13 mouse cellular contexts compared by ENCODE assay signal in the genomic region with DNA sequence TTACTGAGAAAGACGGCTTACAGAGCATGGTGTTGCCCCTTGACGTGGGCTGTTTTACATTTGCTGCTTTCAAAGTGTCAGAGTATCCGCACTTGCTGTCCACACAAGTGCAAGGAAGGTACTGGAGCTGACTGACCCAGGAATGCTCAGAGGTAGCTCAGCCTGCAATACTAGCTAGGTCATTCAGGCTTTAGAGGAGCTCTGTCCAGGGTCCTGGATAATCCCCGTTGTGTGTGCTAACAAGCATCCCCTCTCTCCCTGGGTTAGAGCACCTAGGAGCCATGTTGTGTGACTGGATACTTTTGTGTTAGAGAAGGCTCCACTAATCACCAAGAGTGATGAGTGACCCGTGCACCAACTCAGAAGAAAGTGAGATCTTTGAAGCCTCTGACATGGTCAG.
DNase-seq lines count a peak whose midpoint lies in the region; ATAC-seq and TF ChIP-seq lines count a peak whose summit lies in the region.
"Had no signal": no experiment of that assay in that cellular context is flagged by ENCODE, and none has a peak within 500 bp of the region (broad histone marks: within the 10 kb centered on the region; RNA-seq: fewer than 3 reads in every experiment).

No protein-coding gene starts in this region.

- H3K9me3 ChIP-seq in kidney, embryonic 16.5 days (ENCODE audit: low read length) = no peaks in the 10 kb centered on the region
- no peaks in the 10 kb centered on the region for H3K9me3 ChIP-seq in embryonic facial prominence, embryonic 11.5 days (replicated peaks; ENCODE audit: control insufficient read depth, low read length)
- H3K9me3 ChIP-seq: midbrain, embryonic 15.5 days had no signal

- no peak overlapping the region for H3K9ac ChIP-seq in kidney, embryonic 16.5 days (replicated peaks; ENCODE audit: low read length)
- no peak overlapping the region for H3K9ac ChIP-seq in embryonic facial prominence, embryonic 11.5 days (replicated peaks; ENCODE audit: low read length)
- H3K9ac ChIP-seq: liver, embryonic 14.5 days; midbrain, embryonic 15.5 days had no signal

- no peaks in the 10 kb centered on the region for H3K36me3 ChIP-seq in kidney, embryonic 16.5 days (ENCODE audit: insufficient read depth, low read length)
- H3K36me3 ChIP-seq in kidney, adult 2 months (ENCODE audit: control insufficient read depth, insufficient read depth, low read length) = no peaks in the 10 kb centered on the region
- no peaks in the 10 kb centered on the region for H3K36me3 ChIP-seq in embryonic facial prominence, embryonic 11.5 days (replicated peaks; ENCODE audit: control insufficient read depth, insufficient read depth, low read depth, low read length)
- H3K36me3 ChIP-seq: midbrain, embryonic 15.5 days had no signal

- no peak for TF ChIP-seq POLR2A in kidney, adult 2 months (IDR thresholded peaks at IDR 0.05; ENCODE audit: low read depth, low read length)

- no peak overlapping the region for H3K4me2 ChIP-seq in kidney, embryonic 16.5 days (replicated peaks; ENCODE audit: low read depth, low read length)
- H3K4me2 ChIP-seq in embryonic facial prominence, embryonic 11.5 days (ENCODE audit: low read depth, low read length) = no peak overlapping the region
- H3K4me2 ChIP-seq: midbrain, embryonic 15.5 days had no signal

- no peaks in the 10 kb centered on the region for H3K4me1 ChIP-seq in kidney, embryonic 16.5 days (ENCODE audit: insufficient read depth, low read length)
- H3K4me1 ChIP-seq in kidney, adult 2 months (ENCODE audit: control insufficient read depth, insufficient read depth, low read length) = no peaks in the 10 kb centered on the region
- H3K4me1 ChIP-seq in embryonic facial prominence, embryonic 11.5 days (ENCODE audit: control insufficient read depth, insufficient read depth, low read length) = no peaks in the 10 kb centered on the region
- H3K4me1 ChIP-seq: midbrain, embryonic 15.5 days had no signal

- peak; percentile 35; the same call in 1 of the 2 replicates for ATAC-seq in kidney, embryonic 16.5 days (ENCODE audit: low FRiP score, low TSS enrichment)
- no peak for ATAC-seq in embryonic facial prominence, embryonic 11.5 days (replicated peaks; ENCODE audit: insufficient number of reproducible peaks, low FRiP score, low TSS enrichment, low read depth)
- ATAC-seq: midbrain, embryonic 15.5 days had no signal

- 30% methylated on average over 5 of the region's 5 CpGs for WGBS in kidney, embryonic 16.5 days
- 19% methylated on average over 5 of the region's 5 CpGs for WGBS in kidney, adult 2 months
- WGBS in embryonic facial prominence, embryonic 11.5 days = 28% methylated on average over 5 of the region's 5 CpGs

- no peaks in the 10 kb centered on the region for H3K27me3 ChIP-seq in kidney, embryonic 16.5 days (ENCODE audit: insufficient read depth, low read length)
- H3K27me3 ChIP-seq in kidney, adult 2 months (replicated peaks; ENCODE audit: control insufficient read depth, insufficient read depth, low read length) = no peaks in the 10 kb centered on the region
- H3K27me3 ChIP-seq in embryonic facial prominence, embryonic 11.5 days (ENCODE audit: control insufficient read depth, insufficient read depth, low read length) = no peaks in the 10 kb centered on the region
- H3K27me3 ChIP-seq: midbrain, embryonic 15.5 days had no signal

- no peak overlapping the region for H3K27ac ChIP-seq in kidney, embryonic 16.5 days (ENCODE audit: low read length)
- no peak overlapping the region for H3K27ac ChIP-seq in kidney, adult 2 months (ENCODE audit: insufficient read depth, low read depth, low read length)
- no peak overlapping the region for H3K27ac ChIP-seq in embryonic facial prominence, embryonic 11.5 days (replicated peaks; ENCODE audit: low read depth, low read length)
- H3K27ac ChIP-seq: liver, embryonic 14.5 days; midbrain, embryonic 15.5 days had no signal

- H3K4me3 ChIP-seq in kidney, embryonic 16.5 days (ENCODE audit: low read length) = no peak overlapping the region
- no peak overlapping the region for H3K4me3 ChIP-seq in kidney, adult 2 months (ENCODE audit: insufficient read depth, low read depth, low read length)
- H3K4me3 ChIP-seq in embryonic facial prominence, embryonic 11.5 days (ENCODE audit: low read depth, low read length) = no peak overlapping the region
- H3K4me3 ChIP-seq: midbrain, embryonic 15.5 days had no signal

- peak; percentile 8 to 20 for DNase-seq in adrenal gland, adult (ENCODE audit: inconsistent age in 2 of 2, low spot score in 1 of 2)
- DNase-seq in adrenal gland, adult 18-20 months (ENCODE audit: low spot score in 2 of 2) = no peak
- no peak for DNase-seq in kidney, adult 2 months
- peak; percentile 7 for DNase-seq in CD4-positive helper T cell, adult 2 months (ENCODE audit: low read depth, low spot score)
- peak; percentile 90 for DNase-seq in embryonic facial prominence, embryonic 11.5 days (ENCODE audit: low spot score)
- no peak for DNase-seq in layer of hippocampus, adult 18-20 months (ENCODE audit: low spot score in 2 of 2)
- DNase-seq in frontal cortex, postnatal 10 days (ENCODE audit: low spot score in 2 of 2) = no peak
- DNase-seq: cerebellum, adult 11 months; gastrocnemius, postnatal 10 days; layer of hippocampus, adult 9-11 months had no signal

- TF ChIP-seq CTCF in kidney, adult 2 months (conservative IDR thresholded peaks at IDR 0.05; ENCODE audit: insufficient read depth, insufficient read length, low read depth, low read length) = no peak

Comparison
In these comparisons a context has a peak if more than half of its experiments do, and no peak if none do; other contexts are left out.
1. DNase-seq: peak in adrenal gland, adult (2 of 2), CD4-positive helper T cell, adult 2 months (single experiment) and embryonic facial prominence, embryonic 11.5 days (single experiment); none in adrenal gland, adult 18-20 months (0 of 2), kidney, adult 2 months (single experiment), layer of hippocampus, adult 18-20 months (0 of 2) and frontal cortex, postnatal 10 days (0 of 2).